Mouse (Mus musculus): ENCODE measurements around the gene 4930432M17Rik.

4930432M17Rik gene

DNA sequence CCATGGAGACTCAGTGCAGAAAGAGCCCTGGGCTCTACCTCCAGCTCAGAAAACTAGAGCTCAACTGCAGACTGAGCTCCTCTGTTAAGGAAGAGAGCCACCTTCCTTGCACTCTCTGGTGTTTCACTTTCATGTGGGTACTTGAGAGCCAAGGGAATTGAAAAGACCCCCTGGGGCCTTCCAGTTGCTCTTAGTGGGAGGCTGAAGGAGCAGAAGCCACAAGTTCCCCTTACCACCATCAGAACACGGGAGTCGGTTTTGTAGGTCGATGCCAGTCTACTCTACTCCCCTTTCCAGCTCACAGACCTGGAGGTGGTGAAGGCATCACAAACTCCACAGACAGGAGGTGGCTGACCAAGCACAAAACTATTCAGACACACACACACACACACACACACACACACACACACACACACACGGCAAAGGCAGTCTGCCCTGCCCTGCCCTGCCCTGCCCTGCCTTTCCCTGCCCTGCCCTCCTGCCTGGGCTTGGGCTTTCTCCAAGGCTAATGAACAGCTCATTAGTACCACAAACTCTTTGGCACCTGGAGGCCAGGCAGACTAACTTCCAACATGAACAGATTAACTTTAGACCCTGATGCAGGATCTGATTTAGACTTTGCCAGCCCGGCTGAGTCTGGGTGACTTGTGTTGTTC lies 1.7 kb downstream of the 4930432M17Rik start:
- CTCF ChIA-PET, result no interaction called here

DNA sequence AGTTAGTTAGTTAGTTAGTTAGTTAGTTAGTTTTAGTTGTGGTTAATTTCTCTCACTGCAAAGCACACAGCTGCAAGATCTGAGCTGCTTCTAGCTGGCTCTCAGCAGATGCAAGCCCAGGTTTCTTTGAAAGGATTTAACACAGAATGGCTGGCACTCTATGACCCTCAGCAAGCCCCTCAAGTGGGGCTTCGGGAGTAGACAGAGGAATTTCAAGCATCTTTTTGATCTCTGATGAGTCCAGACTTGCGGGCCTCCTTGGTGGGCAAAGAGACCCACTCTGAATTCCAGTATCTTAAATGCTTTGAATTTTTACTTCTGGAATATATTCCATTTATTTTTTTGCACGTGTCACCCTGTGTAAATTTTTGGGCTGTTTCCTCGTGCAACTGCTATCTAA lies 8.4 kb downstream of the 4930432M17Rik start:
- CTCF ChIA-PET, result no interaction called here

DNA sequence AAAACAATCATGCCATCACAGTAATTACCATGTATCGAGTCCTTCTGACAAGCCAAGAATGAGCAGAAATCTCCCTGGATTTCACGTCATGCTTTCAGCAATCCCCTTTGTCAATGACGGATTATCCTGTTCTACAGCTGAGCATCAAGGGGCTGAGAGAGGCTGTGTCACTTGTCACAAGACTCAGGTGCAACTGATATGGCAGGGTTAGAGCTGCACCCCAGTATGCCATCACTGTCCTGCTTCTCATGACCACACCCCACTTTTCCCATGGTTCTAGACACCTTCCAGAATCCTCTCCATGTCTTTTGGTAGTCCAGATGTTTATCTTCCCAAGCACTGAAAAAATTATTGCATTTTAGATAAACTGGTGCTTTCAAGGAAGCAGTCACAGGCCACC lies 8.9 kb downstream of the 4930432M17Rik start:
- CTCF ChIA-PET, result no interaction called here

DNA sequence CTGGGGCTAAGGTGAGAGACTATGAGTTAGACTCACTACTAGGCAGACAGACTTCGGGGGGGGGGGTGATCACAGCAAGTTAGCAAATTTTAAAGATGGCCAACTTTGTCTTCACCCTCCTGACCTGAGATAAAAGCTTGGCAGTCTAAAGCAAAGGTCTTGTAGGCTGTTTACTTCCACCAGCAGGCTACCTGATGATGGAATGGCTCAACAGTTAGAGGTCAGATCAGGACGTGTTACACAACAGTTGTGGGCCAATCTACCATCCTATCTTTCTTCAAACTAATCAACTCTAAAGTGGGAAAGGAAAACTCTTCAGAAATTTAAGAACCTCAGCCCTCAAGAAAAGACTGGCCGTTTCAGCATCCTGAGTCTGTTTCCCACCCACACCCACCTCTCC lies 9.6 kb downstream of the 4930432M17Rik start:
- CTCF ChIA-PET, result no interaction called here

DNA sequence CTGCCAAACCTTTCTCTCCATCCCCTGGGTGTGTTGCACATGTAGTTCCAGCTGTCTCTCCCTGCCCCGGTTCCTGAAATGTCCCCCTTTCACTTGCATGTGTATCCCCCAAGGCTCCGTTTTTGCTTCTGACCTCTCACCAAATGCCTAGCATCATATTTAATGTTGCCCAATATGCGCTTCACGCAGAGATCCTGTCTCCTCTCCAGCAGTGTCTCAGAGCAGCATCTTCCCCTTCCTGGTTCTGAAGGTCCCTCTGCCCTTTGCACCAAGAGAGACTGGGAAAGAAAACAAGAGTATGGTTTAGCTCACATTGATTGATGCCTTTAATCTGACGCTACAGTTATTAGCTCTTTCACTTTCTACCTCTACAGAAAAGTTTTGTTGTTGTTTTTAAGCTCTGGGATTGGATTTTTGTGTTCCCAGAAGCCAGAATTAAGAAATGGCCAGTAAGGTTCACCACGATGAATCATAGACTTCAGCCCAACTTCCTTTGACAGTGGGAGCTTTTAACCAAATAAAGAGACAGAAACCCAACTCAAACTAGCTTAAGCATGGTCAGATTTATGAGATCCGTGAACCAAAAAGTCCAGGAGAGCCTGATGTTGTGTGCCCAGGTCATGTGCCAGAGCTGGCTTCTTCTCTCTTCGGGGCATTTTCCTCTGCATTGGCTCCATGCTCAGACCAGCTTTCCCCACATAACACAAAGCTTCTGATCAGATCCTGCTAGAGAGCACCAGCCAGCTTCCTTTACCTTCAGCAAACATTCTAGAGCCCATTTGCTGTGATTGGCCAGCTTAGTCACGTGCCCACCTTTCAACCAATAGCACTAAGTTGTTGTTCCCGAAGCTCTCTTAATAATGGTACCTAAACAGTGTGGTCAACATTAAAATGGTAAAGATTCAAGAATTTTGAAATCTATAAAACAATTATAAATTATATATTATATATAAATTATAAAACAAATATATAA lies 12.2 kb downstream of the 4930432M17Rik start:
- CTCF ChIA-PET, result interaction anchor here (0.6 kb wide), 1 partner anchor 78 kb away, joined by 3 read pairs; no protein-coding TSS in a partner anchor

DNA sequence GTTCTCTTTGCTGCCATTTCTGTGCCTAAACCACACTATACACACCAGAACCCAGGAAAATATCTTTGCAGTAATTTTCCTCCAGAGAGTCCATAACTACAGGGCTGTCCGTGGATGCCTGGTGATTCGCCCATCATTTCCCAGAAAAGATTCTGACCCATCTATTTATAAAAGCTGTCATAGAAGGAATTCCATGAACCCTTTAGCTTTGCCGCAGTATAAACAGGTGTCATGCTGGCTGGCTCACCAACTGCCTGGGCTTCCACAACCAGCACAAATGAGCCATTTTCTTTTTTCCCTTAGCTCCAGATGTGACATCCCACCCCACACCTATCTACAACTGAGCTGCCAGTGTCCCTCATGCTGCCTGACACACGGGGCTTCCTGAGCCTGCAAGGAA lies 14.0 kb downstream of the 4930432M17Rik start:
- CTCF ChIA-PET, result no interaction called here

DNA sequence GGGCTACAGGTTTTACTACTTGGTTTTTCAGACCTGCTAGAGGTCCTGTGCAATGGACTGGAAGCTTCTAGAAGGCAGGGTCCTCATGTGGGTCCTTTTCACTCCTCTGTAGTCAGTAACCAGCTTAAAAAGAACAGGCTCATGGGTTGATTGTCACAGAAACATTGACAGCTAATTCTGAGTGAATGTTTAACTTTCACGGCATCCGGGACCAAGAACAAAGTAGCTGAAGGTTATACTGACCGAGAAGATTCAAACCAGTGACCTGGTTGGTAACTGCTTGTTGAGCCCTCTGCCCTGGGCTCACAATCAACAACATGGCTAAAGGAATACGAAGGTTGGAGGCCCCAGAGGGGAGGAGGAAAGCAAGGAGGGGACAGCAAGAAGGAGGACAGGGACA lies 14.4 kb downstream of the 4930432M17Rik start:
- CTCF ChIA-PET, result interaction anchor here (0.5 kb wide), 1 partner anchor 78 kb away, joined by 4 read pairs; no protein-coding TSS in a partner anchor

DNA sequence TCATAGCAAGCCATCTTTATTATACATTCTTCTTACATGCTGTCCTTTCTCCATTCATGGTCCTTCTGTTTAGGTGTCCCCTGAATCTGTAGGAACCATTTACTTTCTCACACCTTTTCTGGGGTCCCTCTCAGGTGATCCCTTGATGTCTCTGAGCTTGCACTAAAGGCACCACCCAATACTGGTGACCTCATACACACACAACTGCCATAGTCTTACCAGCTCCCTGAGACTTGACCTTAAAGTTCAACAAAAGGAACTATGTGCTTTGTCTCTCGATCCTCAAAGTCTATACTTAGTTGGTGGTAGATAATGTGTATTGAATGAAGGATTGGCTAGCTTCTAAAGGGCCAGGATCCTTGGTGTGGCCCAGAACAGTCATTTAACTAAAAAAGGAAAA lies 15.4 kb downstream of the 4930432M17Rik start:
- CTCF ChIA-PET, result no interaction called here

DNA sequence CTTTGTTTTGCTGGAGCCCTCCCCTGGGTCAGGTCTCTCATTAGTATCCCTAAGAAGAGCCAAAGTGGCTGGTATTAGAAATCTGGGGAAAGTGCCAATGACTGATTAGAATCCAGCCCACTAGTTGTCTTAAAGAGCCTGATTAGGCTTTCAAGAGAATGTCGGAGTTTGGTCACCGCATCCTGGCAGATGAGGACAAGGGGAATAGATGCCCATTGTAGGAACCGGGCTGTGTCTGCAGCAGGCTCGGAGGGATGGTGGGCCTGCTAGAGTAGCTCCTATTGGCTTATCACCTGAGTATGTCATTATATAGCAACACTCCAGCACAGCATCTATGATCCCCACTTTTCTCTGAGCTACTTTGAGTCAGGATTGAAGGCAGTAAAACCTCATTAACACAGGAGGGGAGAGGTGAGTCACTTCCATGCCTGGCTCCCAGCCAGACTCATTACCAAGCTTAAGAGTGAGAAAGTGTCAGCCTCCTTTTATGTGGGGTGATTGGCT lies 15.9 kb downstream of the 4930432M17Rik start:
- CTCF ChIA-PET, result no interaction called here

DNA sequence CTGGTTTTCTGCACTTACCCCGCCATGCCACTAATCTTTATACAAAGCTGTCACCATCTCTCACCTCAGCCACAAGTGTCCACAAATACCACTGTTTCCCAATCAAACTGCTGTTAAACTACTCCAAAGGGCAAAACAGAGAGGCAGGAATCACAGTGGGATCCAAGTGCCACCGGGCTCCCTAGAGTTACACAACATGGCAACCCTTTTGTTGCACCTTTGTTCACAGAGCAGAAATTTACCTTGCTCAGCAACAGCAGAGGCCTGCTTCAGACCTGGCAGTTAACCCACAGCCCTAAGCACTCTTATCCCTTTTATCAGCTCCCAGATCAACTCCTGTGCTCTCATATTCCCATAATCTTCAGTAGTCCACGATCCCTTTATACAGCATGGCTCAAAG lies 17.2 kb downstream of the 4930432M17Rik start:
- CTCF ChIA-PET, result interaction anchor here (0.6 kb wide), 1 partner anchor 929 kb away, joined by 4 read pairs; no protein-coding TSS in a partner anchor

DNA sequence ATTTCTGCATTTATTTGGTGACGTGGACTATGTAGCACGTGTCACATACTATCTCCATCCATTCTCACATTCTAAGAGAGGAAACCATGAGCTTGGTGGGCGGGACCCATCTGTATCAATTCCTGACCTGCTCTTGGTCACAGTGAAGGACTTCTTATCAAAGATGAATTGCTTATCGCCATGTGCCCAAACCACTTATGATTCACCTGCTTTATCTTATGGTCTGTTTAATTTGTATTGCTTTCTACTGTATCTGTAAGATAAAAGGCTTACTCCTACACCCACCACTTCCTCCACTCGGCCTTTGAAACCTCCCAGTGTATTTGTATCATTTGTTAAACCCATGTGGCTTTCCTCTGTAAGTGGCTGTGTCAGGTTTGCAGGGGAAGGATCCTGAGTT lies 18.5 kb downstream of the 4930432M17Rik start:
- CTCF ChIA-PET, result no interaction called here

DNA sequence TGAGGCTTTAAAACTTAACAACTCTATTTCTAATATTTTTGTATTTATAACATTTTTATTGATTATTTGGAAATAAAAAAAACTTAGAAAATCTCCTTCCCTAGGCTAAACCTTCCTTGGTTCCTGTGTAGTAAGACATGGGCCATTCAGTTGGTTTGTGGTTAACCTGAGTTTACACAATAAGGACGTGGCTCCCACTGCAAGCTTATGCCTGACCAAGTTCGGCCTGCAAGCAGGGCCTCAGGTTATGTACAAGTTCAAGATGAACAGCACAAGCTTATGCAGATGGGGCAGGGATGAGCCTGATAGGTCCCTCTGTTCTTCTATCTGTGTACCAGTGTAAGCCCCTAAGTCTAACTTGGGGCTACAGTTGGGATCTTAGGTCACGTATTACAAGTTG lies 19.1 kb downstream of the 4930432M17Rik start:
- CTCF ChIA-PET, result no interaction called here

DNA sequence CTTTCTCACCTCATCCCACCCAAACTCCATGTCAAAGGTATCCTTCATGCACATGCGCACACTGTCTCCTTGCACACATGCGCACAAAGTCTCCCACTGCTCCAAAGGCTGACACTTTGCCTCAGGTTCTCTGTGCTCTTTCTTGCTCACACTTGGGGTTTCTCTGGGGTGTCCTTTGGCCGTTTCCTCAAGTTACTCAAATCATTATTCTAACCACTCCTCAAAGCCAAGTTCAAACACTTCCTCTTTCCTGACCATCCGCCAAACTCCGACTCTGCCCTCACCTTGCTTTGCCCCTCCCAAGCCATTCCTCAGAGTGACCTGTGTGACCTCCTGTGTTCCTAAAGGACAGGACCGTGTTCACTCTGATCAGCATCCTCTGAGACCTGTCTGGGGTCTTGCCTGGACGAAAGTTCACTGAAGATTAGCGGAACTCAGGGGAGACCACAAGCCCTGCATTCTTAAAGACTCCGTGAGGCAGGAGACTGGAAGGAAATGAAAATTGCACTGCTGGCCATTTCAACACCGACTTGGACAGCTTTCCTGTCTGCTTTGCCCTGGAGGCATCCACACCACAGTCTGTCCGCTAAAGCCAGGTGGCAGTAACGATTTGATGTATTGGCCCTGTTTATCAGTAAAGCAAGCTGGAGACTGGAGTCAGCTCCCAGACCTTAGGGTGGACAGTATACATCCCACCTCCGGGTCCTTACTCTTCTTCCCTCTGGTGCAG lies 22.6 kb downstream of the 4930432M17Rik start:
- CTCF ChIA-PET, result no interaction called here

DNA sequence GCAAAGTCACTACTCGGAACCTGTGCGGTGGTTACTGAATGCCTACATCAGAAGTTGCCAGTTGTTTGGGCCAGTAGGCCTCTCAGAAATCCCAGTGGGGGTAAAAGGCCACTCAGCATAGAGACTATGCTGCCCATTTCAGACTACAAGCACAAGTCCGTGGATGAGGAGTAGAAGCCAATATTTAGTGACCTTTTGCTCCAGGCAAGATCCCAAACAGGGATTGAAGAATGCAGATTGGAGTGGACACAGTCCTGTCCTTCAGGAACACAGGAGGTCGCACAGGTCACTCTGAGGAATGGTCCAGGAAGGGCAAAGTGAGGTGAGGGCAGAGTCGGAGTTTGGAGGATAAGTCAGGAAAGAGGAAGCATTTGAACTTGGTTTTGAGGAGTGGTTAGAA lies 23.2 kb downstream of the 4930432M17Rik start:
- CTCF ChIA-PET, result no interaction called here

DNA sequence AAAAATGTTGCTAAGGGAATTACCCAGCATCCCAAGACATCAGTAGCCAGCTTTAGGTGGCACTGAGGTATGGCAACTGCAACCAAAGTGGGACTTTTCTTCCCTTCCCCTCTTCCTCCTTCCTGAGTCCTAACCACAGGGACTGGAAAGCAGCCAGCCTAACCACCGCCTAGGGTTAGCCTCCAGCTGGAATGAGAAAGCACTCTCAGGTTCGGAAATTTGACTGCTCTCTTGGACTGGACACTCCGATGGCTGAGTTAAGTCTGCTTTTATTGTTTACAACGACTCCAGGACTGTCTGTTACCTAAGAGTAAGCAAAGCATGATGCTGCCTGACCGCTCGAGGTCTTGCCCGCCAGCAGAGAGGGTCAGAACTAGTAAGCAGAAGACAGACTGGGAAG lies 26.6 kb downstream of the 4930432M17Rik start:
- CTCF ChIA-PET, result no interaction called here

DNA sequence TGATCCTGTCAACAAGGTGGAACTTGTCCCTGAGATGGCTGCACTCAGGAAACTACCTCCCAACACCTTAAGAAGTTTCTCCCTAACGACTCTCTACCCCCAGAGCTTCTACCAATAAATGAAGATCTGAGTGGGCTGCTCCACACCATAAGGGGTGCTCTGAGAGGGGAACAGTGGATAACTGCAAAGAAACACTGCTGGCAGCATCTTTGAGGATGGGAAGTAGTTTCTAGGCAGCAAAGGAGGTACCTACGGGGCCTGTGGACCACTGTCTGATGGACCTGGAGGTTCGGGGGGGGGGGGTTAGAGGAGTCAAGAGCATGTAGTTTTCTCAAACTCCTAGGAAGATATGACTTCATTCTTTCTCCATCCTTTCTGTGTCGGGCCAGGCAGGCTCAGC lies 28.8 kb downstream of the 4930432M17Rik start:
- CTCF ChIA-PET, result no interaction called here

DNA sequence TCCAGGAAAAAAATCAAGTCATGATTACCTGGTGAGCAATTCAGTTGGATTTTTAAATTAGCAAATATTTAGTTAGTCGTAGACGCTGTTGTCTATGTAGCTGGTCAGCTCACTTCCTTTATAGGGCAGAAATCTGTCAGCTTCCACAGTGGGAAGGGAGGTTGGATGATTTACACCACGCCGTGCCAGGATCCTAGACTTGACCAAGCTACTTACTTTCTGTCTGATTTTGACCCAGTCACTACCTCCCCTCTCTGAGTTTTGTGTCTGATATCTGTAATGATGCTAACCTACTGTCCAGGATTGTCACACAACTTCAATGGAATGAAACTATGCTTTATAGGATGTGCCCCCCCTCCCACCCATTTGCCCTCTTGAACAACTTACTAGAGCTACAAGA lies 29.3 kb downstream of the 4930432M17Rik start:
- CTCF ChIA-PET, result no interaction called here

DNA sequence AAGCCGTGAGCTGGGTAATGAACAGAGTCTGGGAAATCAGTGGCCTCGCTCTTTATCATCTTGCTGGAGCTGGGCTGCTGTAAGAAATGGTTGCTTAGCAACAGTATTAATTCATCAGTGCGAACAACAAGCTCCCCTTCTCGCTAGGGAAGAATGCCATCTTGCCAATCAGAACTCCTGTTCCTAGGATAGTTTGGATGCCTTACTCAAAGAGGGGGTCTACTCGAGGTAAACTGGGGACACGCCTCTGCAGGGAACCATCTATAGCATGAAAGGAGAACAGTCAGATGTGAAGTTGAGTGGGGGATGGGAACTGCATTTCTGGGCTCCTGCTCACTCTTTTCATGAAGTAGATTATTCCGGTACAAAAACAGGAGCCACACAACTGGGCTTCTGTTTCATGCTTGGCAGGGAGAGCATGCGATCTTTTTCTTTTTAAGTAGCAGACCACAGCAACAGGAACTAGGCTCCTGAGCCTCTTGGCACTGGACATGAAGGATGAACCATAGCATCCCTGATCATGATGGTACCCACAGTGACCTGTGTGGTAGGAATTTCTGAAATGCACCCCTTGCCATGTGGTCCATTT lies 29.9 kb downstream of the 4930432M17Rik start:
- CTCF ChIA-PET, result no interaction called here

DNA sequence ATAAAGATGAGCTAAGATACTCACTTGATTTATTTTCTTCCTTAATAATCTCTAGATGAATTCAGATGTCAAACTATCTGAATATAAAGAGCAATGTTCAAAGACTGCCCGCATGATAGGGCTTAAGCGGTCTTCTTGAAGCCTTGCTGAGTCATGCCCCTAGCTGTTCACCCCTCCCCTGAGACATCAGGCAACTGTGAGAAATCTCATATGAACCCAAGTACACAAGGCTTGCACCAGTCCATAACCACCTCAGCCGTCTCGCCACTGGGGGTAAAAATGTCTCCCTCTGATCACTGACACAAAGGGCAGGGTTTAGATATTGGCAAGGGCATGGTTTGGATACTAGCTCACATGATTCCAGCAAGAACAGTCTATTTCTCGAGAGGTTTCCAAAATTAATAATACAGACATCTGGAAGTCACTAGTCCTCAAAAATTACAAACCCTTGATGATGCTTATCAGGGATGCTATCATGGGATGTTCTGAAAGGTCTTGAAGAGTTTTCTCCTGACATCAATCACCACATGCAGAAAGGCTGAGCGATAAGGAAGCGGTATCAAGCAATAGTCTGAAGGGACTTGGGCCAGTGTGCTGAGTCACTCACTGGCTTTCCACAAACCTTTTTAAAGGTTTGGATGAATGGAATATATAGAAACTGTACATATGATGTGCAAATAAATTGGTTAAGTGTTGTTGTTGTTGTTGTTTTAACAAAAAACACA lies 32.8 kb downstream of the 4930432M17Rik start:
- CTCF ChIA-PET, result no interaction called here

DNA sequence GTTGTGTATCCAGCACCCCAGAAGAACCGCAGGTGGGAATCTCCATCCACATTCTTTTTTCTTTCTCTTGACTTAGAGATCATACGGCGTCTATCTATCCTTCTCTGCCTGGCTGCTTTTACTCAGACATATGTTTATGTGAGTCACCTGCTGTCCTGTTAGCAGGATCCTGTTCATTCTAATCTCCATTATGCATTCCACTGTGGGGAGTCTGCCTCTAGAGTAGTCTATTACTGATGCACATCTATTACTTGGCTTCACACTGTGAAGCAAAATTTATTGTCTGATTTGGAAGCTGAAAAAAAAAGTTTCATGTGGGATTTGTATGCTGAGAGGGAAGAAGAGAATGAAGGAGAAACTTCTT lies 33.3 kb downstream of the 4930432M17Rik start:
- CTCF ChIA-PET, result no interaction called here

DNA sequence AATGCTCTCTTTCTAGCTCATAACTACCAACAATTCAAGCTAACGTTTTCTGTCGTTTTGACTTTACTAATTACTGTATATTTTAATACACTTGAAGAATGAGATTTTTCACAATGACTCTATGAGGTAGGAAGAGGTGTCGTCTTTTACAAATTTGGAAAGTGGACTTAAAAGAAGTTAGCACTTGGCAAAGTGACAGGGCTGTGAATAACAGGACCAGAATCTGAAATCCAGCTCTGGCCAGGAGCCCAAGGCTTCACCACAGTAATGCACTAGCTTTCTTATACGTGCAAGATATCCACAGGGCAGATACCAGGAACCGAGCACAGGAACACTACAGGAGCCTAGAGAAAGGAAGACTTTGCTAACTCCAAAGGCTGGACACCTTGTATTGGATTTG lies 35.5 kb downstream of the 4930432M17Rik start:
- CTCF ChIA-PET, result no interaction called here
